Mouse (Mus musculus): ENCODE data around the gene Sfxn5.

GRCm38 (mm10) chr6:85191751-85192440 is 141.3 kb downstream of the Sfxn5 start:
- TF ChIP-seq CTCF (IDR thresholded peaks at IDR 0.05): no peak
- no peak for TF ChIP-seq EP300 (IDR thresholded peaks at IDR 0.05)
